8 mouse cellular contexts compared by ENCODE assay signal in genomic region chr1:172368768-172369418, GRCm38 (mm10). TPM values are rescaled to one million over a fixed set of nuclear protein-coding genes. Genes with fewer than 3 reads are reported as not detected.
DNase-seq lines count a peak whose midpoint lies in the region; ATAC-seq lines count a peak whose summit lies in the region.

No protein-coding gene starts in this region.

- H3K27ac ChIP-seq in midbrain, embryonic 16.5 days (ENCODE audit: low read length): no peak overlapping the region

- no peak overlapping the region for H3K4me3 ChIP-seq in midbrain, embryonic 16.5 days (ENCODE audit: low read depth, low read length)

- H3K36me3 ChIP-seq in midbrain, embryonic 16.5 days (ENCODE audit: control insufficient read depth, insufficient read depth, low read length): no peaks in the 10 kb centered on the region

- no peaks in the 10 kb centered on the region for H3K4me1 ChIP-seq in midbrain, embryonic 16.5 days (ENCODE audit: control insufficient read depth, insufficient read depth, low read length)

- 29% methylated on average over 23 of the region's 23 CpGs for WGBS in midbrain, embryonic 16.5 days

- H3K9ac ChIP-seq in midbrain, embryonic 16.5 days (ENCODE audit: low read depth, low read length): no peak overlapping the region

- peak overlapping the region; percentile 33 for H3K4me2 ChIP-seq in midbrain, embryonic 16.5 days (ENCODE audit: low read length)

- peak; percentile 29; the same call in 1 of the 2 replicates for ATAC-seq in midbrain, embryonic 16.5 days

- no peaks in the 10 kb centered on the region for H3K27me3 ChIP-seq in midbrain, embryonic 16.5 days (ENCODE audit: control insufficient read depth, insufficient read depth, low read depth, low read length)

- H3K9me3 ChIP-seq in midbrain, embryonic 16.5 days (replicated peaks; ENCODE audit: control insufficient read depth, low read length, poor library complexity, severe bottlenecking): no peaks in the 10 kb centered on the region

- DNase-seq in A20 (ENCODE audit: low read depth, low spot score): peak; percentile 57
- DNase-seq in CD4-positive, CD25-positive, alpha-beta regulatory T cell, adult 2 months (ENCODE audit: low read depth, low spot score): peak; percentile 90
- peak; percentile 81 for DNase-seq in embryo, embryonic 10.5 days (ENCODE audit: low spot score)
- peak; percentile 68 for DNase-seq in heart, postnatal 4 days
- DNase-seq in liver: peak; percentile 56
- DNase-seq in thymus, postnatal 0 days (ENCODE audit: low spot score): peak; percentile 82
- no peak for DNase-seq in right cerebral cortex, postnatal 25 days

RNA-seq across cellular contexts. Expression of gene Pigm, which starts 7.5 kb away (rescaled TPM):
- 10 to 100 TPM; 10.1 to 11.4 TPM for total RNA-seq in heart, postnatal 4 days (2021)
- polyA plus RNA-seq in midbrain, embryonic 16.5 days (2015; fragmentation: Nextera tagmentation; extraction: Ambion mirVana): 3.4 and 3.5 TPM in 2 replicates
- 5.6 and 6.5 TPM in 2 replicates for polyA plus RNA-seq in thymus, postnatal 0 days (2015; fragmentation: Nextera tagmentation; extraction: Ambion mirVana)

RNA-seq across cellular contexts. Expression of gene Kcnj10, which starts 27.9 kb away (rescaled TPM):
- under 1 TPM; 0.11 to 0.14 TPM for total RNA-seq in heart, postnatal 4 days (2021)
- 1.5 and 2.5 TPM in 2 replicates for polyA plus RNA-seq in midbrain, embryonic 16.5 days (2015; fragmentation: Nextera tagmentation; extraction: Ambion mirVana)
- polyA plus RNA-seq in thymus, postnatal 0 days (2015; fragmentation: Nextera tagmentation; extraction: Ambion mirVana): 0.15 and 0.17 TPM in 2 replicates

RNA-seq across cellular contexts. Expression of gene Kcnj9, which starts 39.8 kb away (rescaled TPM):
- not detected for total RNA-seq in heart, postnatal 4 days (2021)
- 7.7 and 7.8 TPM in 2 replicates for polyA plus RNA-seq in midbrain, embryonic 16.5 days (2015; fragmentation: Nextera tagmentation; extraction: Ambion mirVana)
- 0.09 TPM in 2 replicates for polyA plus RNA-seq in thymus, postnatal 0 days (2015; fragmentation: Nextera tagmentation; extraction: Ambion mirVana)
